Mouse (Mus musculus) thymus, adult 2 months (tissue): ENCODE measurements around the gene Cd8a. TPM values are rescaled to one million over a fixed set of nuclear protein-coding genes. Genes with fewer than 3 reads are reported as not detected.
"Not testable (repeated sequence)": the region's sequence is repeated elsewhere in the genome, so short reads cannot be mapped to it uniquely, and the experiment has no call there.

Experiments
- DNase-seq: peaks from one replicate; pipeline ENCODE4 v3.0.0; 2021
- H3K27ac ChIP-seq: fragments of 200-500 bp; 2 replicates; pipeline ENCODE4 v1.5.1; 2012; ENCODE audit warnings: low read length, control low read depth; ENCODE audit not compliant: control insufficient read depth, insufficient read depth
- H3K27me3 ChIP-seq: fragments of 200-500 bp; 2 replicates; pipeline ENCODE4 v1.6.1; 2012; ENCODE audit warnings: mild to moderate bottlenecking, low read length, moderate library complexity, mixed read lengths; ENCODE audit not compliant: control insufficient read depth, insufficient read depth
- H3K36me3 ChIP-seq: fragments of 200-500 bp; 2 replicates; pipeline ENCODE4 v1.6.1; 2012; ENCODE audit warnings: mild to moderate bottlenecking, low read length, moderate library complexity; ENCODE audit not compliant: control insufficient read depth, insufficient read depth
- H3K4me1 ChIP-seq: fragments of 200-500 bp; replicated peaks from 2 replicates; pipeline ENCODE4 v1.6.1; 2012; ENCODE audit warnings: low read length; ENCODE audit not compliant: control insufficient read depth, insufficient read depth
- H3K4me3 ChIP-seq: fragments of 200-500 bp; 2 replicates; pipeline ENCODE4 v1.5.1; 2012; ENCODE audit warnings: mild to moderate bottlenecking, low read length, control low read depth, moderate library complexity; ENCODE audit not compliant: control insufficient read depth, insufficient read depth
- CTCF ChIP-seq: fragments of 200-500 bp; IDR thresholded peaks from 2 replicates; pipeline ENCODE4 v1.5.1; 2012; ENCODE audit warnings: mild to moderate bottlenecking, control low read depth, low read length, moderate library complexity, borderline replicate concordance; ENCODE audit not compliant: control insufficient read depth, poor library complexity, insufficient read depth; ENCODE audit errors: extremely low read depth
- POLR2A ChIP-seq: fragments of 200-500 bp; IDR thresholded peaks from 2 replicates; pipeline ENCODE4 v1.6.1; 2012; ENCODE audit warnings: mild to moderate bottlenecking, low read length, control low read depth, moderate library complexity; ENCODE audit not compliant: control insufficient read depth, poor library complexity, insufficient read depth; ENCODE audit errors: extremely low read depth
- WGBS: fragments of 180-500 bp; shearing (Covaris S2); methylation state at CpG from one replicate; pipeline ENCODE4 v1.1.7; 2018; 5-methylcytosine and 5-hydroxymethylcytosine counted together
- polyA plus RNA-seq: library from polyadenylated mRNA; depleted of rRNA; stranded (reverse); fragments of >200 nt; gene quantifications from 2 replicates; pipeline ENCODE4 v1.2.3, GENCODE M21; 2012; rRNA removed

Cd8a gene
- 883 and 918 TPM in 2 replicates for polyA plus RNA-seq

- TF ChIP-seq CTCF = 0 out of 2 replicates have a peak, but pooled peaks have one; percentile 41
- TF ChIP-seq POLR2A = peak; percentile 78
- peak within 1 kb of the TSS; percentile 85 for H3K4me3 ChIP-seq
- H3K27ac ChIP-seq = peak within 1 kb of the TSS; percentile 97
- WGBS = 42% methylated on average over 14 of the region's 14 CpGs
- peak; percentile 92 for DNase-seq
- peaks cover 37% of the 10 kb centered on the region for H3K36me3 ChIP-seq
- H3K27me3 ChIP-seq = no peaks in the 10 kb centered on the region
- H3K4me1 ChIP-seq = peaks cover 18% of the 10 kb centered on the region
Observed at GRCm38 (mm10) chr6:71373249-71373775, at the start of gene Cd8a. TSS of gene Cd8a (plus strand) at chr6:71373427.

GRCm38 (mm10) chr6:71324816-71325215, 48.4 kb upstream of the Cd8a start:
- peak; percentile 37 for DNase-seq
- Histone ChIP-seq H3K27ac (peak overlapping the region; percentile 97), H3K4me3 (peak overlapping the region; percentile 67), H3K36me3 (peaks cover 58% of the 10 kb centered on the region), H3K27me3 (no peaks in the 10 kb centered on the region), H3K4me1 (peaks cover 33% of the 10 kb centered on the region)
- TF ChIP-seq CTCF (no peak), POLR2A (no peak)
- 90% methylated on average over 9 of the region's 9 CpGs for WGBS

GRCm38 (mm10) chr6:71329881-71330280, 43.3 kb upstream of the Cd8a start:
- Histone ChIP-seq H3K27me3 (no peaks in the 10 kb centered on the region), H3K36me3 (peaks cover 89% of the 10 kb centered on the region), H3K27ac (peak overlapping the region; percentile 97), H3K4me1 (peaks cover 48% of the 10 kb centered on the region), H3K4me3 (peak overlapping the region; percentile 35)
- TF ChIP-seq CTCF = no peak
- TF ChIP-seq POLR2A = no peak
- WGBS = 19% methylated on average over 6 of the region's 6 CpGs
- DNase-seq = peak; percentile 40

- peaks cover 91% of the 10 kb centered on the region for H3K36me3 ChIP-seq
- peak; percentile 54 for DNase-seq
- peak overlapping the region; percentile 40 for H3K4me3 ChIP-seq
- H3K4me1 ChIP-seq = peaks cover 52% of the 10 kb centered on the region
- TF ChIP-seq CTCF (no peak), POLR2A (0 out of 2 replicates have a peak, but pooled peaks have one; percentile 17)
- WGBS = 58% methylated on average over 7 of the region's 7 CpGs
- H3K27ac ChIP-seq = peak overlapping the region; percentile 97
- H3K27me3 ChIP-seq = no peaks in the 10 kb centered on the region
Observed at GRCm38 (mm10) chr6:71330486-71330885, 42.7 kb upstream of the Cd8a start.

GRCm38 (mm10) chr6:71331491-71331890, 41.7 kb upstream of the Cd8a start:
- peak; percentile 72 for DNase-seq
- Histone ChIP-seq H3K36me3 (peaks cover 93% of the 10 kb centered on the region), H3K4me1 (peaks cover 52% of the 10 kb centered on the region), H3K27ac (peak overlapping the region; percentile 97), H3K4me3 (peak overlapping the region; percentile 19; the same call in 1 of the 2 replicates)
- not testable (repeated sequence) for H3K27me3 ChIP-seq
- 14% methylated on average over 2 of the region's 4 CpGs for WGBS

- peak; percentile 58 for DNase-seq
- H3K4me1 ChIP-seq = peaks cover 60% of the 10 kb centered on the region
- peak overlapping the region; percentile 98 for H3K27ac ChIP-seq
- TF ChIP-seq CTCF (no peak), POLR2A (no peak)
- no peaks in the 10 kb centered on the region for H3K27me3 ChIP-seq
- H3K4me3 ChIP-seq = peak overlapping the region; percentile 37
- H3K36me3 ChIP-seq = peaks cover 93% of the 10 kb centered on the region
- WGBS = 63% methylated on average over 11 of the region's 11 CpGs
Observed at GRCm38 (mm10) chr6:71332236-71332965, 40.8 kb upstream of the Cd8a start.
